Mouse (Mus musculus): ENCODE data around the gene Pcgf6.
"Not testable (repeated sequence)": the region's sequence is repeated elsewhere in the genome, so short reads cannot be mapped to it uniquely, and the experiment has no call there.

Pcgf6 gene

GRCm38 (mm10) chr19:46998168-46998870 lies 52.4 kb downstream of the Pcgf6 start:
- no peak for DNase-seq (ENCODE audit: low read depth)

- DNase-seq (ENCODE audit: low read depth), result no peak
These were observed 54.6 kb downstream of the Pcgf6 start for GRCm38 (mm10) chr19:46996095-46996494.

- DNase-seq (ENCODE audit: low read depth), result not testable (repeated sequence)
These were observed 58.4 kb downstream of the Pcgf6 start for GRCm38 (mm10) chr19:46992329-46992728.

- peak; percentile 90 for DNase-seq (ENCODE audit: low read depth)
These were observed 59.6 kb downstream of the Pcgf6 start for GRCm38 (mm10) chr19:46991145-46991544.

GRCm38 (mm10) chr19:46990625-46991024 lies 60.1 kb downstream of the Pcgf6 start:
- DNase-seq (ENCODE audit: low read depth), result peak; percentile 26

GRCm38 (mm10) chr19:46990153-46990518 lies 60.6 kb downstream of the Pcgf6 start:
- DNase-seq (ENCODE audit: low read depth), result no peak

- DNase-seq (ENCODE audit: low read depth), result no peak
These were observed 61.1 kb downstream of the Pcgf6 start for GRCm38 (mm10) chr19:46989479-46990152.

- no peak for DNase-seq (ENCODE audit: low read depth)
These were observed 62.2 kb downstream of the Pcgf6 start for GRCm38 (mm10) chr19:46988231-46989087.

- no peak for DNase-seq (ENCODE audit: low read depth)
These were observed 63.1 kb downstream of the Pcgf6 start for GRCm38 (mm10) chr19:46987646-46988045.

GRCm38 (mm10) chr19:46984726-46985622 lies 65.7 kb downstream of the Pcgf6 start:
- no peak for DNase-seq (ENCODE audit: low read depth)

GRCm38 (mm10) chr19:46983966-46984380 lies 66.7 kb downstream of the Pcgf6 start:
- peak; percentile 35 for DNase-seq (ENCODE audit: low read depth)
